Mouse (Mus musculus): ENCODE measurements around the gene Ppp1r26.

The Ppp1r26 gene

GRCm38 (mm10) chr2:28495801-28496595, 49.4 kb downstream of the Ppp1r26 start:
- in situ Hi-C loops (cut with MboI, MseI), result no loop called here

DNA sequence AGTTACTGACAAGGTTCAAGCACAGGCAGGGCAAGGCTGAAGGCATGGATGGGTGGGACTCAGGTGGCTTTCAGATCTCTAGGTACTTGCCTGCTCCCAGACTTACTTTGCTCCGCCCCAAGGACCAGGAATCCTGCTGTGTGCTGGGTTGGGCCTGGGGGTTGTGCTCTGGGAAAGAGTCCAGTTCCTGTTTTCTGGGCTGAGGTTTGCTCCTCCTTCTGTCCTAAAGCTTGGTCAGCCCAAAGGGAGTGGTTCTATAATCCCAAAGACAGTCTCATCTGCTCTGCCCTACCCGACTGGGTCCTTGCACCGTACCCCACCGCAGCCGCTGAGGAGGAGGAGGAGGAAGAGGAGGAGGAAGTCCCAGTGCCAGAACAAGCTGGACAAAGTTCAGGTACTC, 50.1 kb downstream of the Ppp1r26 start, which contains the start of gene Gbgt1:
TSS of gene Gbgt1 (plus strand) at position 221 of the 400 bp plus-strand sequence.
- in situ Hi-C loops (cut with MboI, MseI), result no loop called here

- in situ Hi-C loops (cut with MboI, MseI), result no loop called here
These were observed 51.0 kb downstream of the Ppp1r26 start for GRCm38 (mm10) chr2:28497561-28497960.

GRCm38 (mm10) chr2:28498431-28498830, 51.8 kb downstream of the Ppp1r26 start:
- in situ Hi-C loops (cut with MboI, MseI), result no loop called here

- in situ Hi-C loops (cut with MboI, MseI), result loop anchor here in 1 of 2 experiments (5.0 kb wide), 1 partner anchor 51 kb away; no protein-coding TSS in a partner anchor
These were observed 56.4 kb downstream of the Ppp1r26 start for GRCm38 (mm10) chr2:28502987-28503386.

DNA sequence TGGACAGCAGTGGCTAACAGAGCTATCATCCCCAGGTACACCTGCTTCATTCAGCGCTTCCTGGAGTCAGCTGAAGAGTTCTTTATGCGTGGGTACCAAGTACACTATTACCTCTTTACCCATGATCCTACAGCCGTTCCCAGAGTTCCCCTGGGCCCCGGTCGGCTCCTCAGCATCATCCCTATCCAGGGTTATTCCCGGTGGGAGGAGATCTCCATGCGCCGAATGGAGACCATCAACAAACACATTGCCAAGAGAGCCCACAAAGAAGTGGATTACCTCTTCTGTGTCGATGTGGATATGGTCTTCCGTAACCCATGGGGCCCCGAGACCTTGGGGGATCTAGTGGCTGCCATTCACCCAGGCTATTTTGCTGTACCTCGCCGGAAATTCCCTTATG, 58.1 kb downstream of the Ppp1r26 start:
- in situ Hi-C loops (cut with MboI, MseI), result loop anchor here in 1 of 2 experiments (5.0 kb wide), 1 partner anchor 52 kb away; no protein-coding TSS in a partner anchor

All from T-helper 17 cell (primary cell).